In genomic region chr11:88634627-88635026, GRCm38 (mm10) we compare ENCODE assay signal across 10 mouse cellular contexts.
DNase-seq lines count a peak whose midpoint lies in the region; ATAC-seq lines count a peak whose summit lies in the region.
"Had no signal": no experiment of that assay in that cellular context is flagged by ENCODE, and none has a peak within 500 bp of the region (broad histone marks: within the 10 kb centered on the region; RNA-seq: fewer than 3 reads in every experiment).

No protein-coding gene starts in this region.

- H3K36me3 ChIP-seq in hindbrain, embryonic 15.5 days, result no peaks in the 10 kb centered on the region
- H3K36me3 ChIP-seq in hindbrain, embryonic 14.5 days (replicated peaks; ENCODE audit: control insufficient read depth, insufficient read depth), result no peaks in the 10 kb centered on the region

- H3K9ac ChIP-seq in hindbrain, embryonic 15.5 days, result no peak overlapping the region
- no peak overlapping the region for H3K9ac ChIP-seq in hindbrain, embryonic 14.5 days

- H3K4me1 ChIP-seq in hindbrain, embryonic 15.5 days (replicated peaks), result peaks cover 49% of the 10 kb centered on the region
- H3K4me1 ChIP-seq in hindbrain, embryonic 14.5 days (replicated peaks; ENCODE audit: control insufficient read depth, insufficient read depth, low read length), result peaks cover 36% of the 10 kb centered on the region

- H3K9me3 ChIP-seq in hindbrain, embryonic 15.5 days, result no peaks in the 10 kb centered on the region
- H3K9me3 ChIP-seq in hindbrain, embryonic 14.5 days (ENCODE audit: control insufficient read depth, low read length), result no peaks in the 10 kb centered on the region

- no peak overlapping the region for H3K4me2 ChIP-seq in hindbrain, embryonic 15.5 days
- no peak overlapping the region for H3K4me2 ChIP-seq in hindbrain, embryonic 14.5 days (replicated peaks)

- no peak for ATAC-seq in hindbrain, embryonic 15.5 days (ENCODE audit: low FRiP score, low read depth)
- ATAC-seq in hindbrain, embryonic 14.5 days (ENCODE audit: low FRiP score), result no peak

- no peak overlapping the region for H3K4me3 ChIP-seq in hindbrain, embryonic 15.5 days
- no peak overlapping the region for H3K4me3 ChIP-seq in hindbrain, embryonic 14.5 days (replicated peaks; ENCODE audit: low read length)
- H3K4me3 ChIP-seq: erythroblast, embryonic 14.5 days had no signal

- 57% methylated on average over 1 of the region's 1 CpGs for WGBS in hindbrain, embryonic 15.5 days
- 82% methylated on average over 1 of the region's 1 CpGs for WGBS in hindbrain, embryonic 14.5 days

- intact Hi-C loops in heart, postnatal 10 days (cut with DNase I), result no loop called here

- H3K27ac ChIP-seq in hindbrain, embryonic 15.5 days (replicated peaks), result peak overlapping the region; percentile 16; the same call in 1 of the 2 replicates
- no peak overlapping the region for H3K27ac ChIP-seq in hindbrain, embryonic 14.5 days

- DNase-seq in hindbrain, embryonic 14.5 days (ENCODE audit: low spot score), result no peak
- DNase-seq in fibroblast of lung, adult 2 months (ENCODE audit: low read depth), result peak; percentile 72
- DNase-seq in heart, postnatal 10 days, result peak; percentile 44 to 52
- peak; percentile 81 for DNase-seq in lung, postnatal 36 days
- DNase-seq in left cerebral cortex, adult 9 months (ENCODE audit: low spot score in 2 of 2), result no peak
- no peak for DNase-seq in cerebellum, adult 9-11 months
- DNase-seq: retina, postnatal 1 day had no signal

- no peaks in the 10 kb centered on the region for H3K27me3 ChIP-seq in hindbrain, embryonic 15.5 days
- H3K27me3 ChIP-seq in hindbrain, embryonic 14.5 days (ENCODE audit: control insufficient read depth, insufficient read depth, low read length), result no peaks in the 10 kb centered on the region
- H3K27me3 ChIP-seq: CH12.LX had no signal

Comparison
In these comparisons a context has a peak if more than half of its experiments do, and no peak if none do; other contexts are left out.
1. DNase-seq: peak in fibroblast of lung, adult 2 months (single experiment), heart, postnatal 10 days (2 of 2) and lung, postnatal 36 days (single experiment); none in hindbrain, embryonic 14.5 days (single experiment), left cerebral cortex, adult 9 months (0 of 2) and cerebellum, adult 9-11 months (single experiment).